Mouse (Mus musculus): Measurements from ENCODE around the gene Tango2. TPM values are rescaled to one million over a fixed set of nuclear protein-coding genes. Genes with fewer than 3 reads are reported as not detected.
A peak's percentile ranks its signal among the peaks of the same experiment; 100 is the strongest.

Gene Tango2
- polyA plus RNA-seq (2015; fragmentation: Nextera tagmentation; extraction: Ambion mirVana), result 22.5 and 24.9 TPM in 2 replicates

DNA sequence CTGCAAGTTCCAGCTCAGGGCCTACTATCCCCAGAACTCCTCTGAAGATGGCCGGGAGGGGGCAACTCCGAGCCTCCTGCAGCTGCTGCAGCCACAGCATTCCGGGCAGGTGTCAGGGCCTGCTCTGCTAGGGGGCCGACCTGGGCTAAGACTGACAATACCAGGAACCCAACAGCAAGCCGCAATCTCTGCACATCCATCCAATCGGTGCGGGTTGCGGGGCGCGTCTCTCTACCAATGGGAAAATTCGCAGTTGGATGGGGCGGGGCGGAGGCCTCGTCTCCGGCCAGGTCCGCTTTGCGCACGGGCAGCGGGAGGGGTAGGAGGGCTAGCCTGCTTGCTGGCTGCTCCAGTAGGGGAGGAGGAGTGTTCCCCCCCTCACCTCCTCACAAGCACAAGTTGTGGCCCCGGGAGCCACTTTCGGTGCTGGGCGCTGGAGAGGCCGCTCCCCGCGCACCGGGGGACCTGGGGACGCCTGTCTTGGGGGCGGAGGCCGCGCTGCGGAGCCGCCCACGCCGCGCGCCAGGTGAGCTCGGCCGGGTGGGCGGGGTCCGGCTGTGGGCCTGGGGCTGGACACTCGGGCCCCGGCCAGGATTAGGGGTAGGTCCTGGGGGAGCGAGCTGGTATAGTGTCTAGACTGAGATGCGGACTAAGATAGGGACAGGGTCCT lies at the start of gene Tango2, which contains the start of gene Arvcf:
Tango2 (minus strand) TSS at position 173 of the 670 bp plus-strand sequence.
Arvcf (plus strand) TSS at position 252 of the 670 bp plus-strand sequence.
- Histone ChIP-seq H3K9me3 (no peaks in the 10 kb centered on the region), H3K4me2 (replicated peaks) (peak within 1 kb of the TSS; percentile 99), H3K27ac (no peak within 1 kb of the TSS), H3K27me3 (peaks cover 48% of the 10 kb centered on the region), H3K4me3 (peak within 1 kb of the TSS; percentile 69), H3K4me1 (peaks cover 19% of the 10 kb centered on the region), H3K9ac (peak within 1 kb of the TSS; percentile 68), H3K36me3 (no peaks in the 10 kb centered on the region)
- WGBS, result under 1% methylated on average over 44 of the region's 44 CpGs
- ATAC-seq (ENCODE audit: low FRiP score, low read depth), result peak; percentile 84

DNA sequence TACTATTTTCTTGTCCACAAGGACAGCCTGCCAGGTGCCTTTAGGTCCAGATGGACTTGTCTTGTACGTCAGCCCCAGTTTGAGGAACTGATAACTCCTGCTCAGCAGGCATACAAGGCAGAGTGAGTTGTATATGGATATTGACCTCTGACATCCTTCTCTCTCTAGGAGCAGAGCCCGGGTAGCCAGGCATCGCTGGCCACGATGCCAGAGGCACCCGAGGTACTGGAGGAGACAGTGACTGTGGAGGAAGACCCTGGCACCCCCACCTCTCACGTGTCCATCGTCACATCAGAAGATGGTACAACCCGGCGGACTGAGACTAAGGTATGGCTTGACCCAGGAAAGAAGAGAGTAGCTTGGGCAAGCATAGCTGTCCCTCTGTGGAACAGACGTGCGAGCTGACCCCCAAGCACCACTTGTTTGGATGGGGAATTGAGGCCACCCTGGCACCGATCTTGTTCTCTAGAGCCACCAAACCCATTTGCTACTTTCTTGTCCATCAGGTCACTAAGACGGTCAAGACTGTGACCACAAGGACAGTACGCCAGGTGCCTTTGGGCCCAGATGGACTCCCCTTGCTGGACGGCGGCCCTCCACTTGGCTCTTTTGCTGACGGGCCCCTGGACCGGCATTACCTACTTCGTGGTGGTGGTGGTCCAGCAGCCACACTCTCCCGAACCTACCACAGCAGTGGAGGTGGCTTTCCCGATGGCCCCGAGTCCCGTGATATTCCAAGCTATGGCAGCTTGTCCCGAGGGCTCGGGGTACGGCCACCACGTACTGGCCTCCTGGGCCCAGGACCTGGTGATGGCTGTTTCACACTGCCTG lies 49.1 kb upstream of the Tango2 start:
- 95% methylated on average over 27 of the region's 27 CpGs for WGBS
- no peaks in the 10 kb centered on the region for H3K27me3 ChIP-seq
- H3K9me3 ChIP-seq, result no peaks in the 10 kb centered on the region
- H3K27ac ChIP-seq, result no peak overlapping the region
- H3K4me3 ChIP-seq, result no peak overlapping the region
- H3K4me2 ChIP-seq (replicated peaks), result no peak overlapping the region
- H3K4me1 ChIP-seq, result peaks cover 53% of the 10 kb centered on the region
- ATAC-seq (ENCODE audit: low FRiP score, low read depth), result no peak
- peaks cover 54% of the 10 kb centered on the region for H3K36me3 ChIP-seq
- H3K9ac ChIP-seq, result no peak overlapping the region

DNA sequence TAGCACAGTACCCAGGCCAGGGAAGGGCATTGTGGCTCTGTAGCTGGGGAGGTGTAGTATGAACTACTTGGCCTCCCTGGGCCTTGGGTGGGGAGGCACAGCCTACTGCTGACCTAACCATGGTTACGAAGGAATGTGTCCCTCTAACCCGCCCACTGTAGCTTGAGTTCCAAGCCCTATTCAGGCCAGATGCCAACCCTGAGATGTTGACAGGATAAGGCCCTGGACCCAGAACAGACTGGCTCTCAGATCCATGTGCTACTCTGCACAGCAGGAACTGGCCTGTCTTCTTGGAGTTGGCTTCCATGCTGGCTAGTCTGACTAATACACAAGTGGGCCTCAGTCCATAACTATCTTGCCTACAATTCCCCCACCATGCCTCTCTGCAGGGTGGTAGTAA lies 48.3 kb upstream of the Tango2 start:
- Histone ChIP-seq H3K36me3 (peaks cover 46% of the 10 kb centered on the region), H3K9ac (0 out of 2 replicates have a peak overlapping the region, but pooled peaks have one; percentile 6), H3K27ac (no peak overlapping the region), H3K4me3 (no peak overlapping the region), H3K9me3 (no peaks in the 10 kb centered on the region), H3K27me3 (no peaks in the 10 kb centered on the region), H3K4me1 (peaks cover 52% of the 10 kb centered on the region), H3K4me2 (replicated peaks) (no peak overlapping the region)
- no peak for ATAC-seq (ENCODE audit: low FRiP score, low read depth)
- 78% methylated on average over 2 of the region's 2 CpGs for WGBS

DNA sequence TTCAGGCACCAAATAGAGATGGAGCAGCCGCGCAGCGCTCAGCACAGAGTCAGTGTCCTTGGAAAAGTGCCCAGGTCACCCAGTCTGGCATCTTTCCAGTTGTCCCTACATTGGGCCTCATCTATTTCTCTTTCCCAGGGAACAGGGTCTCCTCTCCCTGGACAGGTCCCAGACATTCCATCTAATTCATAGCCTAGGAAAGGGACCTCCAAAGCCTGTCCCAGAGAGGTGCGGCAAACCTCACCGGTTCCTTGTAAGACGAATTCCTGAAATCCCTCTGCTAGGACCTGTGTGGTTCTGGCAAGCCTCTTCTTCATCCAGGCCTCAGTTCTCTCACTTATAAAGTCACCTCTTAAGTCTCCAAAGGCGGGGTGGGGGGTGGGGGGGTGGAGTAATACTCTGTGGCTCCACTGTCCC lies 47.7 kb upstream of the Tango2 start:
- no peak for ATAC-seq (ENCODE audit: low FRiP score, low read depth)
- H3K27ac ChIP-seq, result no peak overlapping the region
- WGBS, result 41% methylated on average over 6 of the region's 7 CpGs
- no peak overlapping the region for H3K4me3 ChIP-seq
- 0 out of 2 replicates have a peak overlapping the region, but pooled peaks have one; percentile 6 for H3K9ac ChIP-seq
- H3K4me1 ChIP-seq, result peaks cover 46% of the 10 kb centered on the region
- no peaks in the 10 kb centered on the region for H3K9me3 ChIP-seq
- H3K36me3 ChIP-seq, result peaks cover 41% of the 10 kb centered on the region
- H3K4me2 ChIP-seq (replicated peaks), result no peak overlapping the region
- no peaks in the 10 kb centered on the region for H3K27me3 ChIP-seq

DNA sequence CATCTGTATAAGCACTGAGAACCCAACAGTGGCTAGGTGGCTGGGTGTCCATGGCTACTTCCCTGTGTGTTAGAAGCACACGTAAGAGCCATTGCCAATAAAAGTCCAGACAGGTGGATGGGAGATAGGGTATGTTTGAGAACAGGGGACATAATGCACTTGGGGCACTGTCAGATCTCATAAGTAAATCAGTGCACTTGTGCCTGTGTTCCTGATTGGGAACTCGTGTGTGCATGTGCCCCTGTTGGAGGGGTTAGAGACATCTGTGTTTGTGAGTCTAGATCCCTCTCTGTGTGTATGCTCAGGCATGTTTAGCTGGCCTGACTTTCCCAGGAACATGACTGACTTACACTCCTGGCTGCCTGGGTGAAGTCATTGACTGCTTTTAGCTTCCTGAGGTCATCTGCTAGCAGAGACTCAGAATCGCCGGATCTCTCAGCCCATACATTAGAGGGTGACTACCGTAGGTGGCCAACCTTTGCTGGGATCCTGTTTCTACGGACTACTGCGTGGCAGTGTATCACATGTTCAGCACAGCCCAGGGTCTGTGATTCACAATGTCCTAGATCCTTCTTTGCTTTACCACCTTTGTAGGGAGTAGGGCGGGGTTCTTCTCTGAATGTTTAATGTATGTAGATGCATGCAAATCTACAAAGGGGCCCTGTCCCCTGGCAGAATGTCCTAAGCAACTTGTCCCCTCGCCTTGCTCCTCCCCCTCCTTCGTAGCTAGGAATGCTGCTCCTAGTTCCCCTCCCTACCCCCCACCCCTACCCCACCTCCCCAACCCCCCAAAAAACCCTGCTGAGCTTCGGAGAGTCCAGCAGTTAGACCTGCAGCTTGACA lies 47.1 kb upstream of the Tango2 start:
- no peak for ATAC-seq (ENCODE audit: low FRiP score, low read depth)
- Histone ChIP-seq H3K9ac (no peak overlapping the region), H3K9me3 (no peaks in the 10 kb centered on the region), H3K4me2 (replicated peaks) (peak overlapping the region; percentile 12), H3K36me3 (peaks cover 34% of the 10 kb centered on the region), H3K4me3 (no peak overlapping the region), H3K27me3 (no peaks in the 10 kb centered on the region), H3K4me1 (peaks cover 40% of the 10 kb centered on the region), H3K27ac (no peak overlapping the region; the same call in 1 of the 2 replicates)
- WGBS, result 31% methylated on average over 11 of the region's 11 CpGs

DNA sequence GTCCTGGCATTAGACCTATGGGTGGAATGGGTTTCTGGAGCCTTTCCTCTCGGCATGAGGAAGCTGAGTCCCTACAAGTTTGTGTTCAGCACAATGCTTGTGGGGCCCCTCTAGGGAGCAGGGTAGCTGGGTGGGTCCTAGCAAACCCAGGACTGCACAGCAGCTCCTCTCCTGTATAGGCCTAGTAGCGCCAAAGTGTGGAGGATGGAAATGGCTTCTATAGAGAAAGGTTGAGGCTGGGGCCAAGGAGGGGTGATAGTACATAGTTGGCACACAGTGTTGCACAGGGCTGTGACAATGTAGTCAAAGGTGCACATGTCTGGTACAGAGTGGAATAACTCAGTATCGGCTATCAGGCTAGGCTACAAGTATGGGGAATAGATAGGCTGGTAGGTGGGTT lies 46.2 kb upstream of the Tango2 start:
- H3K4me1 ChIP-seq, result peaks cover 40% of the 10 kb centered on the region
- no peak overlapping the region for H3K27ac ChIP-seq
- peak overlapping the region; percentile 99 for H3K4me2 ChIP-seq (replicated peaks)
- ATAC-seq (ENCODE audit: low FRiP score, low read depth), result no peak
- H3K9me3 ChIP-seq, result no peaks in the 10 kb centered on the region
- H3K4me3 ChIP-seq, result no peak overlapping the region; the same call in 1 of the 2 replicates
- 85% methylated on average over 3 of the region's 3 CpGs for WGBS
- peaks cover 25% of the 10 kb centered on the region for H3K36me3 ChIP-seq
- H3K27me3 ChIP-seq, result no peaks in the 10 kb centered on the region
- H3K9ac ChIP-seq, result no peak overlapping the region

DNA sequence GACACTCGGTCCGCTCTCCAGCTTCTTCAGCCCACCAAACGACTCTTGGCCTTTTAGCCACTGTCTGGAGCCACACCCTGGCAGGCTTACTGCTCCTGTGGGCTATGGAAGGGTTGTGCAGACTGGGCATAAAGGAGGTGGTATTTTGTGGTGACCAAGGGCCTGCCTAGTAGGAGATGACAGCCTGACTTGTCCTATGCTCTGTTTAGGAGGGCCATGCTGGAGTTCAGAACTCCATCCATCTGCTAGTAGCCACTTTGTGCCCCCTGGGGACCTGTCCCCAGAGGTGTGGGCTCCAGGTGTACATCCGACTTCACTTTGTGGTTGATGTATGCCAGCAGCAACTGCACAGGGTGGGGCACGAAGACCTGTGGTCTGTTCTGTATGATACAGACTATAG lies 45.7 kb upstream of the Tango2 start:
- H3K36me3 ChIP-seq, result peaks cover 20% of the 10 kb centered on the region
- H3K9ac ChIP-seq, result peak overlapping the region; percentile 84; the same call in 1 of the 2 replicates
- H3K27ac ChIP-seq, result no peak overlapping the region
- H3K4me1 ChIP-seq, result peaks cover 43% of the 10 kb centered on the region
- H3K27me3 ChIP-seq, result no peaks in the 10 kb centered on the region
- H3K4me2 ChIP-seq (replicated peaks), result peak overlapping the region; percentile 99
- peak overlapping the region; percentile 82 for H3K4me3 ChIP-seq
- ATAC-seq (ENCODE audit: low FRiP score, low read depth), result no peak
- WGBS, result 47% methylated on average over 5 of the region's 5 CpGs
- H3K9me3 ChIP-seq, result no peaks in the 10 kb centered on the region

DNA sequence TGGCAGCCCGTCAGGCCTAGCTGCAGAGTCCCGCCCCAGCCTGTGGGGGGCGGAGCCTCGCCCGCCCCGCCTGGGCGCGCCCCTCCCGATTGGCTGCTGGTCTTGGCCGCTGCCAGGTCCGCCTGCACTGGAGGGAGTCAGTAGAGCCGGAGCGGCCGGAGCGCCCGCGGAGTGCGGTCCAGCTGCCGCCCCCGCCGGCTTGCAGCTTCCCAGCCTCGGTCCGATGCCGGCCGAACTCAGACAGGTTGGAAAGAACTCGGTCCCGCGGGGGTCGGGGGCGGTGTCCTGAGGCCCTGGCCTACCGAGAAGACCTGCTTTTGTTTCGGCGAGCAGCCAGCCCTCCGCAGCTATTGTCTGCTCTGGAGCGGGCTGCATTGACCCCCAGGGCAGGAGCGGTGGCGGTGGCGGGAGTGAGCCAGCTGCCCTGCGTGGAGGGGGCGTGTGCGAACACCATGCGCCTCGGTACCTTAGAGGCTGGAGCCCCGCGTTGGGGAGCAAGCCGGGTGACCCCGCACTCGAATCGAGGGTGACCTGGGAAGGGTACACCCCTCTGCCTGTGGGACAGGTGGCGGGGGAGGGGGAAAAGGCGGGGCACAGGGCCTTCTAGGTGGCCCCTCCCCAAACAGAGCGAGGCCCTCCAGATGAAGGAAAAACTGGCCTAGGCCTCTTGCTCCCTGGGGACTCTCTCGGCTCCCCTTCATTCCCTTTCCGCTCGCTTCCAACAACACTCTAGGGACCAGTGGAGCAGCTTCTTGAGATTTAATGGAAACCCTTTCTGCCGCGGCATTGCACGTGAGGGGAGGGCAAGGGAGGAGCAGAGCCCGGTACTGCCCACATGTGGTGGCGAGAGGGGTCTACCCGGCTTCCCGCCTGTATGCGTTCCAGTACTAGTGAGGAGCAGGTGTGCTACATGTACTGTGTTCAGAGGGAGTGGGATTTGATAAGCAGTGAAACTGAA lies 44.8 kb upstream of the Tango2 start:
- peak overlapping the region; percentile 99 for H3K4me2 ChIP-seq (replicated peaks)
- peaks cover 51% of the 10 kb centered on the region for H3K4me1 ChIP-seq
- peak; percentile 87 for ATAC-seq (ENCODE audit: low FRiP score, low read depth)
- H3K27ac ChIP-seq, result peak overlapping the region; percentile 75; the same call in 1 of the 2 replicates
- no peaks in the 10 kb centered on the region for H3K9me3 ChIP-seq
- H3K36me3 ChIP-seq, result peaks cover 12% of the 10 kb centered on the region
- H3K9ac ChIP-seq, result peak overlapping the region; percentile 84
- WGBS, result under 1% methylated on average over 53 of the region's 63 CpGs
- H3K27me3 ChIP-seq, result no peaks in the 10 kb centered on the region
- peak overlapping the region; percentile 82 for H3K4me3 ChIP-seq

DNA sequence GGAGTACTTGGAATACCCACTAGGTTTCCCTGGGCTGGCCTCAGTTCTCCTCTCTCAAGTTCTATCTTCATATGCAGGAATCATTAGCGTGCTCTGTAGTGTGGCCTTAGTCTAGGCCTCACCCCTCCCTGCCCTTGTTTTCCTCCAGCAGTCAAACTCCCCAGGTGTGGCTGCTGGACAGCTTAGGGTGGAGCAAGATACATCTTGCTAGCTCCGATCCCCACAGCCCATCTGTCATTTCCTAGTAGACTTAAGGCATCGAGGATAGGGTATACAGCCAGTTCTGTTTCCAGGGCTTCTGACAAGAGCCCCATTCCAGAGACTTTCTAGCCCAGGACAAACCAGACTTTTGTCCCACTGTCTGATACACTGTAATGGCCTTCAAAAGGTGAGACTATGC lies 43.8 kb upstream of the Tango2 start:
- H3K4me1 ChIP-seq, result peaks cover 51% of the 10 kb centered on the region
- H3K9ac ChIP-seq, result no peak overlapping the region
- H3K9me3 ChIP-seq, result no peaks in the 10 kb centered on the region
- ATAC-seq (ENCODE audit: low FRiP score, low read depth), result no peak
- no peak overlapping the region for H3K4me3 ChIP-seq
- H3K36me3 ChIP-seq, result peaks cover 2% of the 10 kb centered on the region
- no peak overlapping the region for H3K4me2 ChIP-seq (replicated peaks)
- WGBS, result 91% methylated on average over 3 of the region's 3 CpGs
- no peaks in the 10 kb centered on the region for H3K27me3 ChIP-seq
- no peak overlapping the region for H3K27ac ChIP-seq

DNA sequence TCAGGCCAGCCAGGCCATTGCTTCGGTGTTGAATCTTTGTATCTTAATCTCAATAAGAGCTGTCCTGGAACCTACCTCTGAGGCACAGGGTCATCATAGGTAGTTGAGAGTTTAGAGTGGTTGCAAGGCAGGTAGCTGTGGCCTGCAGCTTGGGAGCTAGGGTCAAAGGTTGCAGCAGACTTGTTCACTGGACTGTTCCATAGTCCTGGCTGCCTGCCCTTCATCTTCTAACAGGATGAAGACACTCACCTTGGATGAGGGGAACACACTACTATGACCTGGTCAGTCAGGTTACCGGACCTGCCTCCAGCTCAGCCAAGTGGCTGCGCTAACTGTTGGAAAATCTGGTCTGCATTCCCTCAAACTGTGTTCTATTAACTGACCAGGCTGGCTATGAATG lies 43.2 kb upstream of the Tango2 start:
- no peaks in the 10 kb centered on the region for H3K9me3 ChIP-seq
- H3K9ac ChIP-seq, result no peak overlapping the region
- no peak overlapping the region for H3K27ac ChIP-seq
- H3K27me3 ChIP-seq, result no peaks in the 10 kb centered on the region
- no peak overlapping the region for H3K4me2 ChIP-seq (replicated peaks)
- 96% methylated on average over 3 of the region's 3 CpGs for WGBS
- no peaks in the 10 kb centered on the region for H3K36me3 ChIP-seq
- no peak for ATAC-seq (ENCODE audit: low FRiP score, low read depth)
- peaks cover 47% of the 10 kb centered on the region for H3K4me1 ChIP-seq
- H3K4me3 ChIP-seq, result no peak overlapping the region

DNA sequence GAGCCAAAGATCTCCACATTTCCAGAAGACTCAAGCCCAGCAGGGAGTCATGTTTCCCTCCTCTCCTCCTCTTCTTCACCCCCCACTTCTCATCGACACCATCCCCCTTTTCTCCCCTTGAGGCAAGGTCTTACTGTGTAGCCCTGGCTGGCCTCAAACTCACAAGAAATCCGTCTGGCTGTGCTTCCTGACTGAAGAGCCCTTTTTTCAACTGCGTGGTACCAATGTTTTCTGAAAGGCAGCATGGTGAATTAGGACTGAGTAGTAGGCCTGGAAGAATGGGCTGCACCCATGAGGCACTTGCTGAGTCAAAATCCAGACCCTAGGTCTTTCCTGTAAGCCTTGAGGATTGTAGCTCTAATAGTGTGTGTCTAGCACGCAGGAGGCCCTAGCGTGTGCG lies 42.5 kb upstream of the Tango2 start:
- H3K36me3 ChIP-seq, result no peaks in the 10 kb centered on the region
- 67% methylated on average over 6 of the region's 6 CpGs for WGBS

More for the DNA sequence above, 42.5 kb upstream of the Tango2 start:
- H3K9me3 ChIP-seq, result no peaks in the 10 kb centered on the region
- H3K9ac ChIP-seq, result no peak overlapping the region
- ATAC-seq (ENCODE audit: low FRiP score, low read depth), result no peak
- no peak overlapping the region for H3K27ac ChIP-seq
- H3K4me3 ChIP-seq, result no peak overlapping the region
- H3K4me2 ChIP-seq (replicated peaks), result no peak overlapping the region
- H3K4me1 ChIP-seq, result peaks cover 40% of the 10 kb centered on the region
- no peaks in the 10 kb centered on the region for H3K27me3 ChIP-seq
